Mouse (Mus musculus) frontal cortex, postnatal 25 days (tissue): ENCODE data around the gene Wfdc16.
A peak's percentile ranks its signal among the peaks of the same experiment; 100 is the strongest.
"Not testable (repeated sequence)": the region's sequence is repeated elsewhere in the genome, so short reads cannot be mapped to it uniquely, and the experiment has no call there.

Experiments
- DNase-seq, 2 experiments: peaks; one replicate each; pipeline ENCODE4 v3.0.0; 2022; ENCODE audit warnings: low spot score in 2 of 2

The Wfdc16 gene

DNA sequence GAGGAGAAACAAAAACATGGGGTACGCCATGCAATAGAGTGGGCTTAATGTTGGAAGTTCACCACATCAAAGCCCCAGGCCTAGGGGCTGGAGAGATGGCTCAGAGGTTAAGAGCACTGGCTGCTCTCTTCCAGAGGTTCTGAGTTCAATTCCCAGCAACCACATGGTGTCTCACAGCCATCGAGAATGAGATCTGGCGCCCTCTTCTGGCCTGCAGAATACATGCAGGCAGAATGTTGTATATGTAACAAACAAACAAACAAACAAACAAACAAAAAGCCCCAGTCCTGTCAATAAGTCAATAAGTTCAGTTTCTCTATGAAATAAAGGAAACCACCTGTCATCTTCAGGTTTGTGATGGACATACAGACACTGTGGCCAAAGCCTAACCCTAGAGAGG, 38.4 kb downstream of the Wfdc16 start:
- DNase-seq: no peak

DNA sequence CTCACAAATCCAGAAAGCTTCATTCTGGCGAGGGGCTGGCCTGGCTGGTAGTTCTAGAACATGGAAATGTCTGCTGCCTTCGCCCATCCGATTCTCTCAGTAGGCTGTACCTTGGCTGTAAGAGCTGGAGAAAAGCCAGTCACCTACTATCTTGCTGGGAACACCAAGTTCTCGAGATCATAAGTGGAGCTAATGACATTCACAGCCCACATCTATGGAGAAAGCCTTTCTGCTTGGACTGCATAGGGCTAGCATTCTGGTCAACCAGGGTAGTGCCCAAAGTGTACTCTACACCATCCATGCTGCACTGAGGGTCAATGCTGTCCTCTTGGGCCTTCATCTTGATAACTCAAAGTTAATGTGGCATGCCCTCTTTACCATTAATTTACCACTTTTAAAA, 45.1 kb downstream of the Wfdc16 start, which contains the start of gene Eppin:
Gene Eppin, minus strand, starts transcription at position 101 of the 400 bp plus-strand sequence.
- no peak for DNase-seq

DNA sequence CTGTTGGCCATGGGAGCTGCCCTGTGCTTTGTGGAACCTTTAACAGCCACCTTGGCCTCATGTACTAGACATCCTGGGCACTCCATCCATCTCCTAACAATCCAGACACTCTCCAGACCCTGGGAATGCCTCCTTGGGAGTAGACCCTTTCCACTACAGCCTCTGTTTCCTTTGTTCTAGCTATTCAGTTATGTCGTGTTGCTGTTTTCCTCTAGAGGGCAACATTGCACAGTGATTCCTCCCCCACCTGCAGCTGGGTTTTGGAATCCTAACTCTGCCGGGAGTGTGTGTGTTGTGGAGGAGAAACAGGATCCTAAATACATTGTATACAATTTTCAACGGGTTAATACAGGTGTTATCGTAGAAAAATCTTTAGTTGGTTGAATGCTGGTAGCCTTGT, 46.6 kb downstream of the Wfdc16 start:
- DNase-seq: peak in 1 of 2 experiments; percentile 7

DNA sequence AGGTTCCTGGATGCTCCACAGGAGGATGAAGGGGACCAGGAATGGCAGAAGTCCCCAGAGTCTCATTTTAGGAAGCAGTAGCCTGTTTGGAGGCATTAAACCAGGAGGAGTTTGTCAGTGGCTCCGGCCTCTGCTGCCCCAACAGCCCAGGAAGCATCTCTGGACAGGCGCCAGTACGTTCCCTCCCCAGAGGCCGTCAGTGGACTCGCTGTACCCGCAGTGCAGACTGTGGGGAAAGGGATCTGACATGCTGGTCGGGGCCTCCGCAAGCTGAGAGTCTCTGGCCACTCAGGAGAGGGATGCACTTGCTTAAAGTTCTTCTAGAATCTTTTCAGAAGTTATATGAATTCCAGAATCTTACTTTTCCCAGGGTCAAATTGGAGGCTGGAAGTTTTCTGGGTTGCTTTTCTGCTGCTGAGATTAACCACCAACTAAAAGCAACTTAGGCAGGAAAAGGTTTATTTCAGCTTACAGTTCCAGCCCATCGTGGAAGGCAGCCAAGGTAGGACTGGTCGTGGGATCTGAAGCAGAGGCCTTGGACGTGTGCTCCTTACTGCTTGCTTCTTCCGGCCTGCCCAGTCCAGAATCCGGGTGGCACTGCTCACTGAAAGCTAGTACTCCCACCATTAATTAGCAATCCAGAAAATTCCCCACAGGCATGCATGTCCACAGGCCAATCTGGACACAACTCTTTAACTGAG, 53.4 kb downstream of the Wfdc16 start, which contains the start of gene Wfdc6a:
Gene Wfdc6a, minus strand, starts transcription at position 423 of the 701 bp plus-strand sequence.
- DNase-seq: not testable (repeated sequence)
